Mouse (Mus musculus): ENCODE data around the gene Fam196b. TPM values are rescaled to one million over a fixed set of nuclear protein-coding genes. Genes with fewer than 3 reads are reported as not detected.

Gene Fam196b
- total and polyA plus RNA-seq, 3 experiments, result 0.13 to 0.38 TPM; not detected in 1

DNA sequence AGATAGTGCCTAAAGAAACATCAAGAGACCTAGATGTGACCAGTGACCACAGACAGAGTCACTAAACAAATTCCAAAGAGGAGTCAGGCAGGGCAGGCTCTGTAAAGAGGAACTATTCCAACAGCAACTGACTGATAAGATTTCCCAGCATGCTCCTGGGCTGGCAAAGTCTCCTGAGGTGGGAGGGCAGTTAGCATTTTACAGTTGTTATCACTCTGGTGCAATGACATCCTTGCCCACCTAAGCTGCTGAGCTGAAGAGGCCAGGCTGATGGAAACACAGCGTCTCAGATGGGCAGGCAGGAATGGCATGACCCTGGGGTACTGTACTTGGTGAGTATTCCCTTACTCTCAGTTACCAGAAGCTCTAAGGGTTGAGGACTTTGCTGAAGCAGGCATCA lies 15.1 kb upstream of the Fam196b start:
- Histone ChIP-seq H3K27me3 (replicated peaks) (no peaks in the 10 kb centered on the region), H3K4me3 (replicated peaks in 1 of 3; ENCODE audit: low read depth in 2 of 3, low read length in 2 of 3, poor library complexity in 1 of 3) (no peak overlapping the region), H3K27ac (ENCODE audit: insufficient read depth, low read depth) (no peak overlapping the region), H3K9me3 (replicated peaks; ENCODE audit: low read length) (no peaks in the 10 kb centered on the region), H3K4me2 (ENCODE audit: insufficient read depth, low read depth, poor library complexity, severe bottlenecking) (no peak overlapping the region), H3K4me1 (ENCODE audit: control insufficient read depth in 1 of 2, insufficient read depth in 2 of 2) (no peaks in the 10 kb centered on the region), H3K79me2 (replicated peaks; ENCODE audit: control insufficient read depth, extremely low read depth, insufficient read depth, poor library complexity, severe bottlenecking) (no peaks in the 10 kb centered on the region), H3K9ac (ENCODE audit: insufficient read depth, low read depth) (no peak overlapping the region), H3K36me3 (replicated peaks in 1 of 2; ENCODE audit: control insufficient read depth in 1 of 2, insufficient read depth in 1 of 2, low read length in 1 of 2) (peaks cover 76 to 96% of the 10 kb centered on the region in 2 experiments)
- TF ChIP-seq RAD21 (IDR thresholded peaks at IDR 0.05; ENCODE audit: low read depth, low read length) (no peak), MXI1 (IDR thresholded peaks at IDR 0.05; ENCODE audit: low read depth, low read length) (no peak), CTCF (conservative IDR thresholded peaks at IDR 0.05 in 1 of 2, IDR thresholded peaks at IDR 0.05 in 1 of 2; ENCODE audit: low read depth in 2 of 2, low read length in 2 of 2) (no peak), UBTF (IDR thresholded peaks at IDR 0.05; ENCODE audit: low read depth, low read length) (no peak), RCOR1 (conservative IDR thresholded peaks at IDR 0.05; ENCODE audit: low read depth, low read length) (no peak), MAFK (IDR thresholded peaks at IDR 0.05; ENCODE audit: insufficient replicate concordance, low read length) (no peak)
- no peak for DNase-seq (ENCODE audit: extremely low read depth)
- dilution Hi-C loops (cut with MboI; ENCODE audit: extremely low pct_ligation_motif_present, extremely low pct_unique_long_range_greater_than_20kb, low sequenced_read_pairs), result no loop called here
- in situ Hi-C loops (cut with MboI; ENCODE audit: low pct_ligation_motif_present, low pct_unique_long_range_greater_than_20kb, low sequenced_read_pairs), result no loop called here

DNA sequence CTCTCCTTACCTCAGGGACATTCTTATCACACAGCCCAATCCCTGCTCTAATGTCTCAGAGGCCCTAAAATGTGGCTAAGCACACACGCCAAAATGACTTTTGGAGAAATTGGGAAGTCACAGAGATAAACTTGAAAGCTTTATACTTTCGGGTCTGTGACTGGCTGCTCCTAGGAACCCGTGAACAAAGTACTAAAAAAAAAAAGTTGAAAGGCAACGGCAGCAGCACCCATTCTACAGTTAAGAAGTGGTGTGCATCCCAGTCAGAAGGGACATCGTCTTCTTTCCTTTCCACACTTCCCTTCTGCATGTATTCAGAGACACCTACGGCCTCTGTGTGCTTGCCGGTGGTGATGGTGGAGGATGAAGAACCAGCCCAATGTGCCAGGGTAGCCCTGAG lies 14.6 kb upstream of the Fam196b start:
- Histone ChIP-seq H3K9me3 (replicated peaks; ENCODE audit: low read length) (no peaks in the 10 kb centered on the region), H3K4me3 (replicated peaks in 1 of 3; ENCODE audit: low read depth in 2 of 3, low read length in 2 of 3, poor library complexity in 1 of 3) (no peak overlapping the region), H3K4me2 (ENCODE audit: insufficient read depth, low read depth, poor library complexity, severe bottlenecking) (no peak overlapping the region), H3K79me2 (replicated peaks; ENCODE audit: control insufficient read depth, extremely low read depth, insufficient read depth, poor library complexity, severe bottlenecking) (no peaks in the 10 kb centered on the region), H3K36me3 (replicated peaks in 1 of 2; ENCODE audit: control insufficient read depth in 1 of 2, insufficient read depth in 1 of 2, low read length in 1 of 2) (peaks cover 76 to 96% of the 10 kb centered on the region in 2 experiments), H3K27me3 (replicated peaks) (no peaks in the 10 kb centered on the region), H3K9ac (ENCODE audit: insufficient read depth, low read depth) (no peak overlapping the region), H3K4me1 (ENCODE audit: control insufficient read depth in 1 of 2, insufficient read depth in 2 of 2) (no peaks in the 10 kb centered on the region), H3K27ac (ENCODE audit: insufficient read depth, low read depth) (no peak overlapping the region)
- no peak for TF ChIP-seq GABPA (IDR thresholded peaks at IDR 0.05; ENCODE audit: insufficient replicate concordance, low read depth, low read length)
- no peak for TF ChIP-seq POLR2A (IDR thresholded peaks at IDR 0.05; ENCODE audit: low read depth, low read length)
- TF ChIP-seq TBP (conservative IDR thresholded peaks at IDR 0.05; ENCODE audit: low read depth, low read length), result no peak
- TF ChIP-seq TCF12 (IDR thresholded peaks at IDR 0.05; ENCODE audit: low read depth, low read length), result no peak
- TF ChIP-seq RAD21 (IDR thresholded peaks at IDR 0.05; ENCODE audit: low read depth, low read length), result no peak
- no peak for TF ChIP-seq ZC3H11A (IDR thresholded peaks at IDR 0.05; ENCODE audit: low read depth, low read length)
- no peak for TF ChIP-seq MAFK (IDR thresholded peaks at IDR 0.05; ENCODE audit: insufficient replicate concordance, low read length)
- no peak for TF ChIP-seq ZNF384 (IDR thresholded peaks at IDR 0.05; ENCODE audit: low read depth, low read length)
- no peak for TF ChIP-seq JUND (conservative IDR thresholded peaks at IDR 0.05; ENCODE audit: low read depth, low read length)
- no peak for TF ChIP-seq CHD1 (IDR thresholded peaks at IDR 0.05; ENCODE audit: low read depth, low read length)
- no peak for TF ChIP-seq SMC3 (IDR thresholded peaks at IDR 0.05; ENCODE audit: low read depth, low read length)
- no peak for TF ChIP-seq USF2 (conservative IDR thresholded peaks at IDR 0.05; ENCODE audit: low read depth, low read length)
- TF ChIP-seq RCOR1 (conservative IDR thresholded peaks at IDR 0.05; ENCODE audit: low read depth, low read length), result no peak
- TF ChIP-seq E2F4 (IDR thresholded peaks at IDR 0.05; ENCODE audit: insufficient replicate concordance, low read depth, low read length), result no peak
- no peak for TF ChIP-seq KAT2A (IDR thresholded peaks at IDR 0.05; ENCODE audit: insufficient replicate concordance, low read length)
- TF ChIP-seq CTCF (conservative IDR thresholded peaks at IDR 0.05 in 1 of 2, IDR thresholded peaks at IDR 0.05 in 1 of 2; ENCODE audit: low read depth in 2 of 2, low read length in 2 of 2), result no peak
- in situ Hi-C loops (cut with MboI; ENCODE audit: low pct_ligation_motif_present, low pct_unique_long_range_greater_than_20kb, low sequenced_read_pairs), result no loop called here
- dilution Hi-C loops (cut with MboI; ENCODE audit: extremely low pct_ligation_motif_present, extremely low pct_unique_long_range_greater_than_20kb, low sequenced_read_pairs), result no loop called here
- DNase-seq (ENCODE audit: extremely low read depth), result no peak
